Mouse (Mus musculus) G1E (cell line): ENCODE data around the gene Tmem220. TPM values are rescaled to one million over a fixed set of nuclear protein-coding genes. Genes with fewer than 3 reads are reported as not detected.
A peak's percentile ranks its signal among the peaks of the same experiment; 100 is the strongest.
"Not testable (repeated sequence)": the region's sequence is repeated elsewhere in the genome, so short reads cannot be mapped to it uniquely, and the experiment has no call there.

ENCODE experiments used
- ATAC-seq: 2 replicates; pipeline ENCODE4 v1.8.0; 2016; ENCODE audit warnings: mild to moderate bottlenecking; ENCODE audit not compliant: insufficient number of reproducible peaks, poor library complexity, low FRiP score, severe bottlenecking; ENCODE audit errors: extremely low read depth
- DNase-seq: peaks from one replicate; pipeline ENCODE4 v3.0.0; 2012; ENCODE audit warnings: low spot score
- H3K27me3 ChIP-seq: 2 replicates; pipeline ENCODE4 v1.6.1; 2012; ENCODE audit warnings: mild to moderate bottlenecking, low read length, inconsistent platforms; ENCODE audit not compliant: insufficient read depth
- H3K36me3 ChIP-seq: replicated peaks from 2 replicates; pipeline ENCODE3; 2012; ENCODE audit warnings: mild to moderate bottlenecking, inconsistent platforms
- H3K4me1 ChIP-seq: 2 replicates; pipeline ENCODE4 v1.6.1; 2012; ENCODE audit warnings: low read depth, low read length, inconsistent platforms, mixed read lengths; ENCODE audit not compliant: insufficient read depth
- H3K4me3 ChIP-seq: 2 replicates; pipeline ENCODE4 v1.5.1; 2012; ENCODE audit warnings: low read depth, mild to moderate bottlenecking, inconsistent platforms, low read length, moderate library complexity, mixed read lengths
- H3K9me3 ChIP-seq: replicated peaks from 2 replicates; pipeline ENCODE4 v1.6.1; 2012; ENCODE audit warnings: inconsistent platforms
- CTCF ChIP-seq: IDR thresholded peaks from 2 replicates; pipeline ENCODE4 v1.5.1; 2012; ENCODE audit warnings: low read depth, low read length, inconsistent platforms, mixed read lengths
- GATA1 ChIP-seq: IDR thresholded peaks from 2 replicates; pipeline ENCODE4 v1.6.1; 2012; ENCODE audit warnings: borderline replicate concordance, low read length, inconsistent platforms, mixed read lengths
- GATA2 ChIP-seq: IDR thresholded peaks from 2 replicates; pipeline ENCODE4 v1.6.1; 2012; ENCODE audit warnings: low read depth, low read length, inconsistent platforms, borderline replicate concordance
- POLR2AphosphoS5 ChIP-seq: IDR thresholded peaks from 2 replicates; pipeline ENCODE4 v1.6.1; 2012; ENCODE audit warnings: low read depth, low read length, inconsistent platforms; ENCODE audit not compliant: insufficient replicate concordance
- TAL1 ChIP-seq: conservative IDR thresholded peaks from 2 replicates; pipeline ENCODE4 v1.6.1; 2012; ENCODE audit warnings: low read depth, low read length, inconsistent platforms, mixed read lengths
- polyA plus RNA-seq: library from polyadenylated mRNA; stranded (reverse); fragments of >175 nt; gene quantifications from 2 replicates; pipeline ENCODE4 v1.2.3, GENCODE M21; 2012
- total RNA-seq, 2 experiments: library from RNA; stranded (forward) in 1 of 2; stranded (reverse) in 1 of 2; fragments of 200-1000 nt in 1 of 2; fragments of >200 nt in 1 of 2; fragmentation: Nextera tagmentation in 1 of 2; gene quantifications; 2 replicates each; pipeline ENCODE4 v1.2.3; 2014 to 2017

Gene Tmem220
- total and polyA plus RNA-seq, 3 experiments: 0.11 to 6.4 (median 2.5) TPM

GRCm38 (mm10) chr11:67022354-67023115 is 2.4 kb upstream of the Tmem220 start:
- TF ChIP-seq CTCF (0 out of 2 replicates have a peak, but pooled peaks have one; percentile 5), POLR2AphosphoS5 (no peak), TAL1 (no peak), GATA1 (no peak), GATA2 (no peak)
- no peak for ATAC-seq
- no peak overlapping the region for H3K4me3 ChIP-seq
- H3K36me3 ChIP-seq: no peaks in the 10 kb centered on the region
- DNase-seq: no peak
- no peaks in the 10 kb centered on the region for H3K9me3 ChIP-seq
- H3K4me1 ChIP-seq: peaks cover 16% of the 10 kb centered on the region
- H3K27me3 ChIP-seq: no peaks in the 10 kb centered on the region

- not testable (repeated sequence) for H3K36me3 ChIP-seq, H3K9me3 ChIP-seq, H3K4me3 ChIP-seq, DNase-seq, H3K27me3 ChIP-seq, ATAC-seq
- H3K4me1 ChIP-seq: peaks cover 16% of the 10 kb centered on the region
These were observed 1.8 kb upstream of the Tmem220 start for GRCm38 (mm10) chr11:67023191-67023590.

GRCm38 (mm10) chr11:67023802-67024340 is 1.1 kb upstream of the Tmem220 start:
- TF ChIP-seq GATA2 (no peak), GATA1 (no peak), CTCF (no peak), POLR2AphosphoS5 (no peak), TAL1 (no peak)
- H3K4me3 ChIP-seq: no peak overlapping the region
- no peaks in the 10 kb centered on the region for H3K9me3 ChIP-seq
- H3K4me1 ChIP-seq: peaks cover 16% of the 10 kb centered on the region
- DNase-seq (no peak), ATAC-seq (no peak)
- H3K36me3 ChIP-seq: no peaks in the 10 kb centered on the region
- peaks cover 4% of the 10 kb centered on the region; the same call in 1 of the 2 replicates for H3K27me3 ChIP-seq

GRCm38 (mm10) chr11:67030904-67031602 is 6.1 kb downstream of the Tmem220 start:
- TF ChIP-seq GATA2 (no peak), POLR2AphosphoS5 (no peak), CTCF (no peak), GATA1 (no peak), TAL1 (no peak)
- Histone ChIP-seq H3K4me3 (no peak overlapping the region), H3K27me3 (peaks cover 8% of the 10 kb centered on the region; the same call in 1 of the 2 replicates), H3K9me3 (no peaks in the 10 kb centered on the region), H3K4me1 (0 out of 2 replicates have a peak, but pooled peaks cover 5% of the 10 kb centered on the region), H3K36me3 (peaks cover under 1% of the 10 kb centered on the region)
- no peak for ATAC-seq
- DNase-seq: no peak

- peaks cover 8% of the 10 kb centered on the region; the same call in 1 of the 2 replicates for H3K27me3 ChIP-seq
- H3K9me3 ChIP-seq: no peaks in the 10 kb centered on the region
- TF ChIP-seq GATA2: no peak
- no peak for TF ChIP-seq CTCF
- no peak for TF ChIP-seq GATA1
- TF ChIP-seq POLR2AphosphoS5: no peak
- TF ChIP-seq TAL1: no peak
- peaks cover 3% of the 10 kb centered on the region for H3K36me3 ChIP-seq
- no peak for ATAC-seq
- 0 out of 2 replicates have a peak, but pooled peaks cover 5% of the 10 kb centered on the region for H3K4me1 ChIP-seq
- no peak overlapping the region for H3K4me3 ChIP-seq
- no peak for DNase-seq
These were observed 6.6 kb downstream of the Tmem220 start for GRCm38 (mm10) chr11:67031603-67031915.

GRCm38 (mm10) chr11:67034775-67035485 is 10.0 kb downstream of the Tmem220 start:
- no peak for ATAC-seq
- TF ChIP-seq TAL1: no peak
- Histone ChIP-seq H3K4me1 (0 out of 2 replicates have a peak, but pooled peaks cover 5% of the 10 kb centered on the region), H3K27me3 (no peaks in the 10 kb centered on the region), H3K36me3 (peaks cover 32% of the 10 kb centered on the region), H3K9me3 (no peaks in the 10 kb centered on the region), H3K4me3 (no peak overlapping the region)
- no peak for DNase-seq
